Mouse (Mus musculus): ENCODE measurements at regions not wholly inside any gene's neighbourhood (a gene's known extent, or its start where the extent isn't known, plus 50 kb on each side); places are given as distances from the start of the nearest gene placed in this dataset.

DNA sequence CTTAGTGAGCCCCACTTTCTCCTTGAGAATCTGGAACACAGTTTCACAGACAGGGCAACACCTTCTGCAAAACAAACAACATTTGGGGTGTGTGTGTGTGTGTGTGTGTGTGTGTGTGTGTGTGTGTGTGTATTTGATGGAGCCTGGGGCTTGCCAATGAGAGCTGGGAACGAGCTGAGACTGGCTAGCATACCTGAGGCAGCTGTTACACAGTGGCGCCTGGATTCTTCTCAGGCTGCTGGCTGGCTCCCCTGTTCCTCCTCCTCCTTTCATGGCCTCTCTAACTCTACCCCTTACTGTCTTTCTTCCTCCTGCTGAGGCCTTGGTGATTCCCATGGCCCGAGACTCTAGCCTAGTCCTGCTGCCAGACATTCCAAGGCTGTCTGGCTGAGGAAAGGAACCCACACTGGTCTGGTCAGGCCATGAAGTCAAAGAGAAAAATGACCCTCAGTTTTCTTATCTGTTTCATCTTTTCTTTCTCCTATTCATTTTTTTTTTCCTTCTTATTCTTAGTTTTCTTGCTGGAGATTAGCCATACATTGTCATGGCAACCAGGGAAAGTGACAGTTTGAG, 79.6 kb upstream of the Sem1 start:
- DNase-seq (ENCODE audit: low read depth, low spot score): no peak

DNA sequence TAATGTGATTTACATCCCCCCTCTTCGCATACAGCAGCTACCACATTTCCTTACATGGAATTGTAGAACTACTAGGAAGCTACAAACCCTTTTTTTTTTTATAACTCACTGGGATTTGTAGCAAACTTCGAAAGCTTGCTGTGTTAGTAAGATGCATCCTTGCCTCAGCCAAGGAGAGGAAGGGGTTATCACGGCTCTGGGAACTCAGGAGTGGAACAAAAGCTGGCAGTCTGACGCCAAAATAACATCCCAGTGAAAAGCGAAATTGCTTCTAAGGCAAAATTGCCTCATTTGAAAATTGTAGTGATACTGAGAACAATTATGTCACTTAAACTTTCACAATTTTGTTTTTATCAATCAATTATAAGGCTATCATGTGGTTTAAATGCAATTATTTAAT, 81.6 kb upstream of the Sem1 start:
- DNase-seq (ENCODE audit: low read depth, low spot score): no peak

- no peak for DNase-seq (ENCODE audit: low read depth, low spot score)
Observed at GRCm38 (mm10) chr6:6666762-6667161, 88.3 kb upstream of the Sem1 start.

- no peak for DNase-seq (ENCODE audit: low read depth, low spot score)
Observed at GRCm38 (mm10) chr6:6689241-6689640, 110.8 kb upstream of the Sem1 start.

DNA sequence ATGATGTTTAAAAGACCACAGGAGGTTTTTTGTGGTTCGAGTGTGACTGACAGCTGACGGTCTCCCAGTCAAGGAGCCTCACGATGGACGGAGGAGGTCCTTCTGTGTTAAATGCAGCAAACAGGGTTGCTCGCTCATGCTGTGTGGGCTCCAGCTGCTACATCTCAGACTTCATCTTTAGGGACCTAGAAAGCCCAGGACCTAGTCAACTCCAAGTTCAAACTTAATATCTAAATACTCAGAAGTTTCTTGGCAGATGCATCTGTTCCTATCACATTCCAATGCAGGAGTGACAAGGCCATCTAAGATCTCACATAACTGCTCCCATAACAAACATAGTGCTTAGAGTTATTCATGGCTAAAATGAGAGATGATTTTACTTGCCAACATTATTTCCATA, 111.7 kb upstream of the Sem1 start:
- no peak for DNase-seq (ENCODE audit: low read depth, low spot score)

DNA sequence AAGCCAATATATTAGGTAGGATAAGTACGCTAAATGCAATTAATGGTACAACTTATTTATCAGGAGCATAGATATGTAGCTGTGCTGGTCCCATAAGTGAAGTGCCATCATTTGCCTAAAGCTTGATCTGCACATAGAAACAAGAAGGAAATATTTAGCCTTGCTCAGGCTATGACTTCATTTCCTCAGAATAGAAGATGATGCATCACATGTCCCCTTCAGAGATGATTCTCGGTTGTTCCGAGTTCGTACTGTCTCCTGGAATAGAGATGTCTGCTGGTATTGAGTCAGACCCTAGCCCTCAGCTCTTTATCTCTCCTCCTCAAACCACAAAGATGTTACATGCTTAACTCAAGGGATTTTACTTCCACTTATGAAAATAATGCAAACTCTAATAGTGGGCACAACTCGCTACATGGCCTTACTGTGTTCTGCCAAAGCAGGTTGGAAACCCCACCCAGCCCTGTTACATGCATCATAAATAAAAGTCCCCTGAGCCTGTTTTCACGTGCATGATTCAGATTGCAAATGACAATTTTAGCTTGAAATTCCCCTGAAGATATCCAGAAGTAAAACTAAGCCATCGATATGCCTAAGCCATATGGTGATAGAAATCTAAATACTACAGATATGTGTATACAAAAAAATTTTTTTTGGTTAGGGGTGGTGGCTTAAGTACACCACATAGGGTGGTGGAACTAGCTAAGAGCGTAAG, 113.8 kb upstream of the Sem1 start:
- DNase-seq (ENCODE audit: low read depth, low spot score): no peak

DNA sequence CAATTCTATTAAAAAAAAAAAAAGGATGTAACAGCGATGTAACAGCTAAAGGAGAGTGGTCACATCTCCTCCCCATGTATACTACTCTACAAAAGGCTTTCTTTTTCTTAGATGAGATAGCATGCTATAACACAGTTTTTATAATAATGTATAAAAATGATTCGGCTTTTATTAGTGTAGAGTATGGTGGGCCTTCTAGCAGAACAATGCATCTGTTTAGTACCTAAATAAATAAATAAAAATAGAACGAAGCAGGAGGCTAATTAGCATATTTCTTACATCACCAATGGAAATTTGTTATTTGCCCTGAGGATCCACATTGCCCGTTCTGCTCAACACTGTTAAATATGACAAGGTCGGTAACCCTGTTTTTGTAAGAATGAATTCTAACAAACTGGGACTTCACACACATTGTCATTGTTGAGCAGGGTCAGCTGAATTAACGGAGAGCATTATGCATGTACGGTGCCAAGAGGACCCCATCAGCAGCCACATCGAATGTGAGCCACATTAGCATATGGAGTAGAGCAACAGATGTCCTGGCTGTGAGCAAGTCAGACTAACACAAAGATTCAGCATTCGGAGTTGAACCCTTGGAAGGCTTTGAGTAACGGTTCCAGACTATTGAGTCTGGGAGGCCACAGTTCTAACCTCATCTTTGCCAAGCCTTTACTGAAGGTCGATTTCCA, 117.4 kb upstream of the Sem1 start:
- DNase-seq (ENCODE audit: low read depth, low spot score): no peak

GRCm38 (mm10) chr6:6697418-6697979, 119.0 kb upstream of the Sem1 start:
- DNase-seq (ENCODE audit: low read depth, low spot score): peak; percentile 14

DNA sequence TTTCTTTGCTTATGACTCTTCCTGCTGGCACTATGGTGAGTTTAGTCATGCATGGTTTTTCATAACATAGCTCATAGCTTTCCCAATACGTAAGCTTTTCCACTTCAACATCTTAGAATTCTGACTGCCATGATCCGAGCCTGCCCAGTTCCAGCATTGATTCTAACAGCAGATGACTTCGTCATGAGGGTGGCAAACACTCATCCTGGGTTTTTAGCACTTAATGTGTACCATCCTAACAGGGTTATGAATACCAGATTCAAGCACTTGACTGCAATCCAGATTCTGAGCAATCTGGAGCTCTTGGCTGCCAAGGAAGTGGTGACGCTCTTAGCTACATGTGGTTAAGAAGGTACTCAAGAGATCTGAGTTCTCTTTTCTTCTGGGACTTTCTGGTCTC, 128.3 kb upstream of the Sem1 start:
- no peak for DNase-seq (ENCODE audit: low read depth, low spot score)

- no peak for DNase-seq (ENCODE audit: low read depth, low spot score)
Observed at GRCm38 (mm10) chr6:6709057-6709456, 130.6 kb upstream of the Sem1 start.

- DNase-seq (ENCODE audit: low read depth, low spot score): no peak
Observed at GRCm38 (mm10) chr6:6730259-6730658, 132.9 kb upstream of the Dlx6 start.

- DNase-seq (ENCODE audit: low read depth, low spot score): no peak
Observed at GRCm38 (mm10) chr6:6745394-6745793, 117.7 kb upstream of the Dlx6 start.

- DNase-seq (ENCODE audit: low read depth, low spot score): no peak
Observed at GRCm38 (mm10) chr6:6779157-6779556, 84.0 kb upstream of the Dlx6 start.

GRCm38 (mm10) chr6:6781556-6781955, 81.6 kb upstream of the Dlx6 start:
- DNase-seq (ENCODE audit: low read depth, low spot score): no peak

- DNase-seq (ENCODE audit: low read depth, low spot score): no peak
Observed at GRCm38 (mm10) chr6:6785939-6786490, 77.1 kb upstream of the Dlx6 start.

DNA sequence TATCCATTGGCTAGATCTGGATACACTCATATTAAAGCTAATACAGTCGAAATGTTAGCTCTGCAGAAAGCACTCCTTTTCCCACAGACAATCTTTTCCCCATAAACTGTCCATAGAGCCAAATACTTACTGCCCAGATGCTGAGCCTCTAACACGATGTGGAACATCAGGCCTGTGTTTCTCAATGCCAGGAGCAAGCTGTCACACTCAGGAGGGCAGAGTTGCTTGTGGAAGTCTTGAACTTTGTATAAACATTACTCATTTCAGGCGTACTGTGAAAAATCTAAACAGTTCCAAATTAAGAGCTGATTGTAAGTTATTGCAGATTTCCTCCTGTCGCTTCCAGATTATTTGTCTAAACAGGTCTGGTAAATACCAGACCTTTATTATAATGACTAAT, 75.6 kb upstream of the Dlx6 start:
- no peak for DNase-seq (ENCODE audit: low read depth, low spot score)

DNA sequence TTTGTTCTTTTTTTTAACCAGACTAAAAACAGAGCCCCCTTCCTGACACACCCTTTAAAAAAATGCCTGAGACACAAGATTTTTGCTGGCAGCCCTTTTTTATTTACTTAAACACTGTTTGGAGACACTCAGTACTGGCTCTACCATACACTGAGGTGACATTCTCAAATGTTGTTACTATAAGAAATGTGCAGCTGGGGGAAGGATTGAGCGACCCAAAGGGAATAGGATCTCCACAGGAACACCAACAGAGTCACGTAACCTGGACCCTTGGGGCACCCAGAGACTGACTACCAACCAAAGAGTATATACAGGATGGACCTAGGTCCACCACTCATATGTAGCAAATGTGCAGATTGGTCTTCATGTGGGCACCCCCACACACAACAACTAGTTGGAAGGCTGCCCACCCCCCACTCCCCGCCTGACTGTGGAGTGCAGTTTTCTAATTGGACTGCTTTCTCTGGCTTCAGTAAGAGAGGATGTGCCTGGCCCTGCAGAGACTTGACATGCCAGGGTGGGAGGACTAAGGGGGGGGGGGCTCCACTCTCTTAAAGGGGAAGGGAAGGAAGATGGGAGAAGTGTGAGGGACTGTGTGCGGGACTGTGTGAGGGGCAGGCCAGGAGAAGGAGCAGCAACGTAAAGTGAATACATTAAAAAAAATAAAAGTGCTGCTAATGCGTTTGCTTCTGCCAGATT, 68.7 kb upstream of the Dlx6 start:
- no peak for DNase-seq (ENCODE audit: low read depth, low spot score)

GRCm38 (mm10) chr6:6800377-6800776, 62.8 kb upstream of the Dlx6 start:
- DNase-seq (ENCODE audit: low read depth, low spot score): no peak

GRCm38 (mm10) chr6:6801563-6802259, 61.4 kb upstream of the Dlx6 start:
- DNase-seq (ENCODE audit: low read depth, low spot score): no peak
